Mouse (Mus musculus) embryonic facial prominence, embryonic 12.5 days (tissue): ENCODE measurements at regions not wholly inside any gene's neighbourhood (a gene's known extent, or its start where the extent isn't known, plus 50 kb on each side); places are given as distances from the start of the nearest gene placed in this dataset.

ENCODE experiments used
- ATAC-seq: fragments of 200-750 bp; cut with Nextera tagmentation; 2 replicates; pipeline ENCODE4 v1.8.0; 2017; ENCODE audit not compliant: insufficient number of reproducible peaks, insufficient read depth, low FRiP score, low TSS enrichment
- H3K27ac ChIP-seq: fragments of 300-500 bp; sonication (generic); 2 replicates; pipeline ENCODE4 v1.5.1; 2016; ENCODE audit warnings: mild to moderate bottlenecking
- H3K27me3 ChIP-seq: fragments of 300-500 bp; sonication (generic); 2 replicates; pipeline ENCODE4 v1.6.1; 2016; ENCODE audit warnings: mild to moderate bottlenecking, moderate library complexity
- H3K36me3 ChIP-seq: fragments of 300-500 bp; sonication (generic); 2 replicates; pipeline ENCODE4 v1.6.1; 2016; ENCODE audit warnings: mild to moderate bottlenecking
- H3K4me1 ChIP-seq: fragments of 300-500 bp; sonication (generic); 2 replicates; pipeline ENCODE4 v1.6.1; 2016
- H3K4me2 ChIP-seq: fragments of 300-500 bp; sonication (generic); replicated peaks from 2 replicates; pipeline ENCODE4 v1.6.1; 2016; ENCODE audit warnings: mild to moderate bottlenecking, moderate library complexity
- H3K4me3 ChIP-seq: fragments of 300-500 bp; sonication (generic); 2 replicates; pipeline ENCODE4 v1.5.1; 2016; ENCODE audit warnings: mild to moderate bottlenecking
- H3K9ac ChIP-seq: fragments of 300-500 bp; sonication (generic); 2 replicates; pipeline ENCODE4 v1.6.1; 2016; ENCODE audit warnings: mild to moderate bottlenecking, moderate library complexity
- H3K9me3 ChIP-seq: fragments of 300-500 bp; sonication (generic); 2 replicates; pipeline ENCODE4 v1.6.1; 2016; ENCODE audit warnings: mild to moderate bottlenecking, moderate library complexity
- WGBS: fragments of 180-500 bp; shearing (Covaris S2); methylation state at CpG from one replicate; pipeline ENCODE4 v1.1.7; 2016; 5-methylcytosine and 5-hydroxymethylcytosine counted together

- no peaks in the 10 kb centered on the region for H3K9me3 ChIP-seq
- no peak overlapping the region for H3K9ac ChIP-seq
- H3K36me3 ChIP-seq, result no peaks in the 10 kb centered on the region
- H3K4me3 ChIP-seq, result no peak overlapping the region
- no peak for ATAC-seq
- H3K27me3 ChIP-seq, result no peaks in the 10 kb centered on the region
- H3K4me1 ChIP-seq, result no peaks in the 10 kb centered on the region
- no peak overlapping the region for H3K27ac ChIP-seq
- WGBS, result 85% methylated on average over 5 of the region's 5 CpGs
- H3K4me2 ChIP-seq, result no peak overlapping the region
Measured at GRCm38 (mm10) chr13:10845212-10845611, 484.6 kb upstream of the Chrm3 start.

GRCm38 (mm10) chr13:10799351-10799913, 438.8 kb upstream of the Chrm3 start:
- WGBS, result 75% methylated on average over 3 of the region's 3 CpGs
- H3K27me3 ChIP-seq, result no peaks in the 10 kb centered on the region
- H3K9me3 ChIP-seq, result no peaks in the 10 kb centered on the region
- H3K4me2 ChIP-seq, result no peak overlapping the region
- H3K36me3 ChIP-seq, result no peaks in the 10 kb centered on the region
- no peak overlapping the region for H3K4me3 ChIP-seq
- H3K9ac ChIP-seq, result no peak overlapping the region
- H3K4me1 ChIP-seq, result no peaks in the 10 kb centered on the region
- H3K27ac ChIP-seq, result no peak overlapping the region
- peak; percentile 74 for ATAC-seq
